Mouse (Mus musculus) T-cell, adult 2 months (primary cell): ENCODE data around the gene Cept1.

ENCODE experiments used
- DNase-seq: peaks from one replicate; pipeline ENCODE4 v3.0.0; 2022; ENCODE audit warnings: low spot score

Gene Cept1

GRCm38 (mm10) chr3:106494417-106494950 lies 53.1 kb downstream of the Cept1 start:
- DNase-seq = no peak

DNA sequence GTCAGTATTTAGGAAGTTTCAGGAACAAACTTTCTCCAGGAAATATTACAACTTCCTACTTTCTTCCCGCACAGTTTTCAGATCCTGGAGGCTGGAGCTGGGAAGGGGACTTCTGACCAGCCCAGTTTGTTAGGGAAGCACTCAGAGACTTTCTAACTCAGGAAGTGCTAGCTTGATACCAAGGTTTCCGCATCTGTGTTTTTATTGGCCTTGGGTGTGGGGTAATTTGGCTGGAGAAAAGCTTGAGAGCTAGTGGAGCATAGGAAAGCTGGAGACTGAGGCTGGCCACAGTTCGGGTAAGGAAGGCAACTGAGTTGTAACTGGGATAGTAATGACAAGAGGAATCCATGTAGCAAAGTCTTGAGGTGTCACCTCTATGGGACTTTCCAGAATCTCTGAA lies 53.7 kb downstream of the Cept1 start:
- no peak for DNase-seq

DNA sequence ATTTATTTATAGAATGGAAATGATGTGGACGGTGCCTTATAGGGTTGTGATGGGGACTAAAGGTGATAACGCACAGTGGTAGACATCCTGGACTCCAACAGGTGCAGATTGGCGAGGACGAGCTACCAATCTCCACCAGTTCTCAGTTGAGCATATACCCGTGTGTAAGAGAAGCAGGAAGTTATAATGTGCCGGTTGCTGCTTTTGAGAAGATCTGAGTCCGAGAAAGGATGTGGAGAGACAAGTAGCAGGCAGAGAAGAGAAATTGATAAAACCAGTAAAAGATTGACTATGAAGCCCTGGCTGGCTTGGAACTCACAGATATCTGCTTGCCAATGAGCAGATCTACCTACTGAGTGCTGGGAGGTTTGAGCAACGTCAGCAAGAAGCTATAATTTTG lies 54.4 kb downstream of the Cept1 start:
- DNase-seq = peak; percentile 58

GRCm38 (mm10) chr3:106492723-106493122 lies 54.9 kb downstream of the Cept1 start:
- no peak for DNase-seq

DNA sequence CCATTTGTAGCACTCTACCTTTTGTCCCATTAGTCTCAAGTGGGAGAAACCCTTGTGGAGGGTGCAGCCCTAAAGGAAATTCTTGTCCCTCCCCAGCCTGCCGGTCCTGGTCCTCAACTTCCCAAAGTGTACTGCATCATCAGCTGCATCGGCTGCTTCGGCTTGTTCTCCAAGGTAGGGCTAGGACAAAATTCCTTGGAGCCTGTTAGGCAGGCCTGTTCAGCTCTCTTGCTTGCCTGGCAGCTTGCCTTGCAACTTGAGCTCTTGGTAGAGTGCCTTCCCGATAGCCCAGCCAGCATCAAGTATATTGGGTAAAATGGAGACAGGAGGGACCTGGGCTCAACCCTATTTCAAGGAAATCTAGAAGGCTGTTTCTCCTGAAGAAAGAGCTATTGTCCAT lies 57.4 kb downstream of the Cept1 start:
- no peak for DNase-seq

DNA sequence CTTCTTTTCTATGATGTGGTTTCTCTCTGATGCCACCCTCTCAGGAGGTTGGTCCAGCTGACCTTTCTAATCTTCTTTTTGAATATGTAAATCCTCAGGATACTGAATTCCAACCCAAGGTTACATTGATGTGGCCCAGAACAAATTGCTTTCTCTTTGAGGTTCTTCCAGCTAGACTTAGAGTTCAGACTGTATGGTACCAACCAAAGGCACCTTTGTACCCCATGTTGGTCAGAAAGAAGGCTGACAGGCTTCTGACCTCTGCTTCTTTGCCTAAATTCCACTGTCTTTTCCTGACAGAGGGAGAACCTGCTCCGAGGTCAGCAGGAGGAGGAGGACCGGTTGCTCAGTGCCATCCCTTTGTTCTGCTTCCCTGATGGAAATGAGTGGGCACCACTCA lies 60.1 kb downstream of the Cept1 start:
- DNase-seq = no peak

- peak; percentile 85 for DNase-seq
These were observed 61.8 kb downstream of the Cept1 start for GRCm38 (mm10) chr3:106485810-106486209.

DNA sequence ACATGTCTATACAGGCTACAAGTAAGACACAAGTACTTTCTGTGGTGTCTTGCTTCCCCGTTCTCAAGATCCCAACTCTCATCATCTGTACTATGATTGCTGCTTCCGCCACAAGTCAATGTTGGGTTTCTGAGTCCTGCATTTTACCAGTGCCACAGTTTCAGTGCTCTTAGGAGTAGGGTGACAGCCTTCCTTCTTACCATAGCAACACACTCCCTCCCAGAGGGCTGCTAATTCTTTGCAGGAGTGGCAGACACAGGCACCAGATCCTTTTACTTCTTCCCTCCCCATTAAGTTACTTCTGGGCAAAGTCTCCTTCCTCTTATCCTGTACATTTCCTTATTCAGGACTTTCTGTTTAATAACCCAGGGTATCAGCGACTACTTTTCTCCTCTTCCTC lies 62.7 kb downstream of the Cept1 start:
- no peak for DNase-seq

GRCm38 (mm10) chr3:106483796-106484405 lies 63.7 kb downstream of the Cept1 start:
- DNase-seq = peak; percentile 69

GRCm38 (mm10) chr3:106483297-106483696 lies 64.3 kb downstream of the Cept1 start:
- DNase-seq = no peak

- peak; percentile 72 for DNase-seq
These were observed 65.1 kb downstream of the Cept1 start, which contains the start of gene Dennd2d for GRCm38 (mm10) chr3:106482281-106483081. TSS of gene Dennd2d (plus strand) at chr3:106482405.

GRCm38 (mm10) chr3:106476863-106477262 lies 70.7 kb downstream of the Cept1 start:
- no peak for DNase-seq

- no peak for DNase-seq
These were observed 73.4 kb downstream of the Cept1 start for GRCm38 (mm10) chr3:106474210-106474609.

DNA sequence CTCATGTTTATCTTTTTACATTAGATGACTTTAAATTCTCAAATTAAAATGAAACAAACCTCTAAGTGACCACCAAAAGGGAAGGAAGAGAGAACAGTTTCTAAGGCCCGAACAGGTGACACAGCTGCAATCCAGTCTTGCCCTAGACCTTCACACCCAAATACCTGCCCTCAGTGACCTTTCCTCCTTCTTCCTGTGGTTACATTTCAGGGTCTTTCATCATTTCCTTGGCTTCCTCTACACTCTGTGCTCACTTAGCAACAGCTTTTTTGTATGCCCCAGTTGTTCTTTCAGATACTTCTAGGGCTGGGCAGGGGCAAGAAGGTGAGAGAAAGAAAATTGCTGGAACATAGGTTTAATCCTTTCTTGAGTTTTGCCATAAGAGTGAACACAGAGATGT lies 82.9 kb downstream of the Cept1 start:
- peak; percentile 36 for DNase-seq

GRCm38 (mm10) chr3:106462493-106462892 lies 85.1 kb downstream of the Cept1 start:
- DNase-seq = peak; percentile 70

GRCm38 (mm10) chr3:106462059-106462470 lies 85.5 kb downstream of the Cept1 start:
- DNase-seq = peak; percentile 83

- no peak for DNase-seq
These were observed 90.2 kb downstream of the Cept1 start for GRCm38 (mm10) chr3:106457298-106457869.

GRCm38 (mm10) chr3:106452616-106453015 lies 95.0 kb downstream of the Cept1 start:
- peak; percentile 64 for DNase-seq
